9 mouse cellular contexts compared by ENCODE assay signal in genomic region chr12:113163561-113164006, GRCm38 (mm10). TPM values are rescaled to one million over a fixed set of nuclear protein-coding genes. Genes with fewer than 3 reads are reported as not detected.
A peak's percentile ranks its signal among the peaks of the same experiment; 100 is the strongest.
DNase-seq lines count a peak whose midpoint lies in the region; ATAC-seq and TF ChIP-seq lines count a peak whose summit lies in the region.
"Had no signal": no experiment of that assay in that cellular context is flagged by ENCODE, and none has a peak within 500 bp of the region (broad histone marks: within the 10 kb centered on the region; RNA-seq: fewer than 3 reads in every experiment).

No protein-coding gene starts in this region.

- no peaks in the 10 kb centered on the region for H3K27me3 ChIP-seq in thymus, adult 2 months (ENCODE audit: control insufficient read depth, insufficient read depth, low read length)
- no peaks in the 10 kb centered on the region for H3K27me3 ChIP-seq in intestine, embryonic 16.5 days (replicated peaks; ENCODE audit: control insufficient read depth, insufficient read depth, low read length)

- 43% methylated on average over 11 of the region's 11 CpGs for WGBS in thymus, adult 2 months
- 82% methylated on average over 11 of the region's 11 CpGs for WGBS in intestine, embryonic 16.5 days

- H3K9ac ChIP-seq in intestine, embryonic 16.5 days (ENCODE audit: low read depth, low read length): no peak overlapping the region

- peaks cover 46% of the 10 kb centered on the region for H3K4me1 ChIP-seq in thymus, adult 2 months (replicated peaks; ENCODE audit: control insufficient read depth, insufficient read depth, low read length)
- H3K4me1 ChIP-seq in intestine, embryonic 16.5 days (ENCODE audit: control insufficient read depth, insufficient read depth, low read length): no peaks in the 10 kb centered on the region

- H3K9me3 ChIP-seq in intestine, embryonic 16.5 days (ENCODE audit: control insufficient read depth, low read length): no peaks in the 10 kb centered on the region

- intact Hi-C loops in gastrocnemius, adult 2 months (cut with DNase I): no loop called here

- no peak overlapping the region for H3K4me3 ChIP-seq in gastrocnemius, adult 2 months
- no peak overlapping the region for H3K4me3 ChIP-seq in thymus, adult 2 months (ENCODE audit: control insufficient read depth, insufficient read depth, low read length)
- H3K4me3 ChIP-seq in intestine, embryonic 16.5 days (ENCODE audit: low read length): no peak overlapping the region
- H3K4me3 ChIP-seq: myocyte had no signal

- peak; percentile 15; the same call in 1 of the 2 replicates for ATAC-seq in intestine, embryonic 16.5 days

- no peak for DNase-seq in gastrocnemius, adult 2 months
- DNase-seq in gastrocnemius, adult 18-20 months (ENCODE audit: low spot score): no peak
- no peak for DNase-seq in thymus, adult 2 months
- no peak for DNase-seq in thymus, postnatal 0 days (ENCODE audit: low spot score)
- no peak for DNase-seq in kidney, postnatal 4 days
- DNase-seq in spleen, adult 12 weeks (ENCODE audit: low spot score): no peak
- DNase-seq in embryo, embryonic 10.5 days (ENCODE audit: low spot score): no peak

- no peak for TF ChIP-seq POLR2A in thymus, adult 2 months (IDR thresholded peaks at IDR 0.05; ENCODE audit: control insufficient read depth, extremely low read depth, insufficient read depth, low read length, poor library complexity)

- H3K36me3 ChIP-seq in thymus, adult 2 months (ENCODE audit: control insufficient read depth, insufficient read depth, low read length): peaks cover 17% of the 10 kb centered on the region
- H3K36me3 ChIP-seq in intestine, embryonic 16.5 days (ENCODE audit: control insufficient read depth, insufficient read depth, low read length): no peaks in the 10 kb centered on the region

- peak overlapping the region; percentile 28; the same call in 1 of the 2 replicates for H3K27ac ChIP-seq in gastrocnemius, adult 2 months
- peak overlapping the region; percentile 23; the same call in 1 of the 2 replicates for H3K27ac ChIP-seq in thymus, adult 2 months (ENCODE audit: control insufficient read depth, insufficient read depth, low read length)
- H3K27ac ChIP-seq in intestine, embryonic 16.5 days (ENCODE audit: low read length): peak overlapping the region; percentile 34; the same call in 1 of the 2 replicates

- TF ChIP-seq CTCF in gastrocnemius, adult 2 months (IDR thresholded peaks at IDR 0.05): no peak
- no peak for TF ChIP-seq CTCF in thymus, adult 2 months (IDR thresholded peaks at IDR 0.05; ENCODE audit: borderline replicate concordance, control insufficient read depth, extremely low read depth, insufficient read depth, low read length, poor library complexity)

- H3K4me2 ChIP-seq in intestine, embryonic 16.5 days (ENCODE audit: low read depth, low read length): no peak overlapping the region

RNA-seq across cellular contexts. Expression of gene Tedc1, which starts 7.4 kb away (rescaled TPM):
- not detected for total RNA-seq in gastrocnemius, adult 2 months (2021)
- not detected for total RNA-seq in gastrocnemius, adult 18-20 months (2021)
- 96.2 and 125 TPM in 2 replicates for polyA plus RNA-seq in thymus, adult 2 months (2012; rRNA removed)
- 49.4 and 71.1 TPM in 2 replicates for polyA plus RNA-seq in thymus, postnatal 0 days (2015; fragmentation: Nextera tagmentation; extraction: Ambion mirVana)
- polyA plus RNA-seq in intestine, embryonic 16.5 days (2015; fragmentation: Nextera tagmentation; extraction: Ambion mirVana): 21.4 and 22.7 TPM in 2 replicates

RNA-seq across cellular contexts. Expression of gene Crip1, which starts 17.5 kb away (rescaled TPM):
- 100 to 1,000 TPM in 1 of 2 experiments, 10 to 100 TPM in 1; 71.2 to 113 TPM for total RNA-seq in gastrocnemius, adult 2 months (2021)
- 100 to 1,000 TPM in 1 of 2 experiments, 10 to 100 TPM in 1; 65.3 to 100 TPM for total RNA-seq in gastrocnemius, adult 18-20 months (2021)
- 904 and 1,218 TPM in 2 replicates for polyA plus RNA-seq in thymus, adult 2 months (2012; rRNA removed)
- 2,725 and 3,094 TPM in 2 replicates for polyA plus RNA-seq in thymus, postnatal 0 days (2015; fragmentation: Nextera tagmentation; extraction: Ambion mirVana)
- polyA plus RNA-seq in intestine, embryonic 16.5 days (2015; fragmentation: Nextera tagmentation; extraction: Ambion mirVana): 489 and 523 TPM in 2 replicates

RNA-seq across cellular contexts. Expression of gene Tmem121, which starts 22.1 kb away (rescaled TPM):
- not detected for total RNA-seq in gastrocnemius, adult 2 months (2021)
- under 1 TPM in 1 of 2 experiments, not detected in 1; 0.14 TPM for total RNA-seq in gastrocnemius, adult 18-20 months (2021)
- 47.6 and 60.9 TPM in 2 replicates for polyA plus RNA-seq in thymus, adult 2 months (2012; rRNA removed)
- polyA plus RNA-seq in thymus, postnatal 0 days (2015; fragmentation: Nextera tagmentation; extraction: Ambion mirVana): 35.5 and 37.2 TPM in 2 replicates
- polyA plus RNA-seq in intestine, embryonic 16.5 days (2015; fragmentation: Nextera tagmentation; extraction: Ambion mirVana): 5.6 and 5.8 TPM in 2 replicates

RNA-seq across cellular contexts. Expression of gene Crip2, which starts 23.5 kb away (rescaled TPM):
- total RNA-seq in gastrocnemius, adult 2 months (2021): 10 to 100 TPM; 32.4 to 41.1 TPM
- 10 to 100 TPM; 28.2 to 43.8 TPM for total RNA-seq in gastrocnemius, adult 18-20 months (2021)
- polyA plus RNA-seq in thymus, adult 2 months (2012; rRNA removed): 95.9 and 282 TPM in 2 replicates
- 113 and 122 TPM in 2 replicates for polyA plus RNA-seq in thymus, postnatal 0 days (2015; fragmentation: Nextera tagmentation; extraction: Ambion mirVana)
- polyA plus RNA-seq in intestine, embryonic 16.5 days (2015; fragmentation: Nextera tagmentation; extraction: Ambion mirVana): 124 and 130 TPM in 2 replicates
